Mouse (Mus musculus) liver, postnatal 0 days (tissue): Measurements from ENCODE around the gene 2210016L21Rik.
A peak's percentile ranks its signal among the peaks of the same experiment; 100 is the strongest.

Experiments used
- CTCF ChIP-seq: sonication (generic); IDR thresholded peaks from 2 replicates; pipeline ENCODE4 v1.5.1; 2016; ENCODE audit warnings: antibody characterized with exemption, low read depth
- EP300 ChIP-seq: IDR thresholded peaks from 2 replicates; pipeline ENCODE4 v1.6.1; 2016; ENCODE audit warnings: antibody characterized with exemption, low read depth, mild to moderate bottlenecking

GRCm38 (mm10) chr5:114970824-114971227, 28.9 kb downstream of the 2210016L21Rik start, which contains the start of gene Hnf1a:
- TF ChIP-seq CTCF (no peak), EP300 (peak; percentile 30; the same call in 1 of the 2 replicates)
